Mouse (Mus musculus): Measurements from ENCODE around the gene Ddias. TPM values are rescaled to one million over a fixed set of nuclear protein-coding genes. Genes with fewer than 3 reads are reported as not detected.

The Ddias gene
- total RNA-seq, 2 experiments from 2014 or later: 0.55 to 0.87 TPM

Other genes starting within 250 kb of the Ddias start
- gene Ankrd42, start 237.1 kb downstream of the Ddias start, total RNA-seq (2021): 10 to 100 TPM; 20.7 to 20.9 TPM
- gene Pcf11, start 204.3 kb downstream of the Ddias start, total RNA-seq (2021): 10 to 100 TPM; 47.4 to 49.8 TPM
- gene Rab30, start 132.6 kb downstream of the Ddias start, total RNA-seq (2021): 10 to 100 TPM; 40.4 to 41.8 TPM
- gene Prcp, start 223 bp upstream of the Ddias start, total RNA-seq (2021): 10 to 100 TPM in 1 of 2 experiments, 1 to 10 TPM in 1; 9.4 to 11.4 TPM
- gene Fam181b, start 205.6 kb upstream of the Ddias start, total RNA-seq (2021): 10 to 100 TPM; 21.5 to 22.2 TPM